Mouse (Mus musculus) heart, postnatal 0 days (tissue): ENCODE data around the gene Asb11. TPM values are rescaled to one million over a fixed set of nuclear protein-coding genes. Genes with fewer than 3 reads are reported as not detected.

Experiments
- ATAC-seq: fragments of 200-750 bp; cut with Nextera tagmentation; 2 replicates; pipeline ENCODE4 v1.8.0; 2017; ENCODE audit warnings: low read depth, moderate number of reproducible peaks, moderate library complexity; ENCODE audit not compliant: insufficient read depth
- DNase-seq: peaks from one replicate; pipeline ENCODE4 v3.0.0-alpha.2; 2016; ENCODE audit warnings: low spot score
- H3K27ac ChIP-seq: fragments of 300-500 bp; sonication (generic); 2 replicates; pipeline ENCODE4 v1.5.1; 2014; ENCODE audit warnings: low read depth, mild to moderate bottlenecking
- H3K27me3 ChIP-seq: fragments of 300-500 bp; sonication (generic); 2 replicates; pipeline ENCODE4 v1.6.1; 2014; ENCODE audit warnings: low read length, mixed read lengths; ENCODE audit not compliant: control insufficient read depth, insufficient read depth
- H3K36me3 ChIP-seq: fragments of 300-500 bp; sonication (generic); replicated peaks from 2 replicates; pipeline ENCODE4 v1.6.1; 2014; ENCODE audit warnings: low read length, mixed read lengths; ENCODE audit not compliant: control insufficient read depth, insufficient read depth
- H3K4me1 ChIP-seq: fragments of 300-500 bp; sonication (generic); 2 replicates; pipeline ENCODE4 v1.6.1; 2014; ENCODE audit warnings: antibody characterized with exemption; ENCODE audit not compliant: control insufficient read depth, insufficient read depth
- H3K4me2 ChIP-seq: fragments of 300-500 bp; sonication (generic); 2 replicates; pipeline ENCODE4 v1.6.1; 2014; ENCODE audit warnings: low read depth, mild to moderate bottlenecking, low read length, moderate library complexity
- H3K4me3 ChIP-seq: fragments of 300-500 bp; sonication (generic); 2 replicates; pipeline ENCODE4 v1.5.1; 2014; ENCODE audit warnings: low read depth, low read length
- H3K9ac ChIP-seq: fragments of 300-500 bp; sonication (generic); replicated peaks from 2 replicates; pipeline ENCODE4 v1.6.1; 2014; ENCODE audit warnings: low read depth, low read length, mixed read lengths
- H3K9me3 ChIP-seq: fragments of 300-500 bp; sonication (generic); replicated peaks from 2 replicates; pipeline ENCODE4 v1.6.1; 2016; ENCODE audit warnings: low read length; ENCODE audit not compliant: control insufficient read depth
- CTCF ChIP-seq: IDR thresholded peaks from 2 replicates; pipeline ENCODE4 v1.5.1; 2016; ENCODE audit warnings: antibody characterized with exemption, control low read depth, low read depth
- EP300 ChIP-seq: IDR thresholded peaks from 2 replicates; pipeline ENCODE4 v1.6.1; 2016; ENCODE audit warnings: antibody characterized with exemption, low read depth
- WGBS: fragments of 180-500 bp; shearing (Covaris S2); extraction: QIAGEN DNeasy Blood & Tissue Kit; methylation state at CpG from one replicate; pipeline ENCODE4 v1.1.7; 2014; 5-methylcytosine and 5-hydroxymethylcytosine counted together
- polyA plus RNA-seq: library from polyadenylated mRNA; unstranded; fragments of >200 nt; fragmentation: Nextera tagmentation; extraction: Ambion mirVana; gene quantifications from 2 replicates; pipeline ENCODE4 v1.2.1, GENCODE M21; 2015
- total RNA-seq: library from RNA; depleted of rRNA; stranded (reverse); fragments of >200 nt; gene quantifications from 2 replicates; pipeline ENCODE4 v1.2.3, GENCODE M21; 2014; ENCODE audit warnings: low replicate concordance; rRNA removed

Asb11 gene
- total and polyA plus RNA-seq, 2 experiments from 2014 or later = 101 to 155 TPM

DNA sequence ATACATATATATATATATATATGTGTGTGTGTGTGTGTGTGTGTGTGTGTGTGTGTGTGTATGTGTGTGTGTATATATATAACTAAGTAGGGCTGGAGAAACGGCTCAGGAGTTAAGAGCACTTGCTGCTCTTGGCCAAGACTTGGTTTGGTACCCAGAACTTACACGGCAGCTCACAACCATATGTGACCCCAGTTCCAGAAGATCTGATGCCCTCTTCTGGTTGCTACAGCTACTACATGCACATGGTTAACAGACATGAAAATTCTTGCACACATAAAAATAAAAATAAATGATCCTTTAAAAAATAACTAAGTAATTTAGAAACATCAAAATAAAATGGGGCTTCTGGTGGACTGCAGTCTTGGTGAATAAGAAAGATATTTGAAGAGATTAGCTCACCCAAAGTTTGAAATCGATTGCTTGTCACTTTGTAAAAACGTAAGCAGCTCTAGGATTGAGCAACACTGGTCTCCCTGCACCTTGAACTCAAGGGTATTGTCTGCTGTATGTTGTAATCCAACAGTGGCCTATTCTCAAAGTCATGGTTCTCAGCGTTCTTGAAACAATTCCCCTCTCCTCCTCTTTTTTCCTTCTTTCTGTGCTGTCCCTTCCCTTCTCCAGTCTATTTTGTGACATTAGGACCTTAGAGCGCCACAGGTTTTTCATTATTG lies 22.5 kb downstream of the Asb11 start:
- H3K27ac ChIP-seq = no peak overlapping the region
- H3K27me3 ChIP-seq = no peaks in the 10 kb centered on the region
- H3K9ac ChIP-seq = no peak overlapping the region
- no peak for TF ChIP-seq EP300
- TF ChIP-seq CTCF = no peak
- no peaks in the 10 kb centered on the region for H3K9me3 ChIP-seq
- H3K4me2 ChIP-seq = no peak overlapping the region
- no peak overlapping the region for H3K4me3 ChIP-seq
- H3K4me1 ChIP-seq = no peaks in the 10 kb centered on the region
- 68% methylated on average over 6 of the region's 6 CpGs for WGBS
- DNase-seq (no peak), ATAC-seq (no peak)
- no peaks in the 10 kb centered on the region for H3K36me3 ChIP-seq

GRCm38 (mm10) chrX:164502258-164502657 lies 65.5 kb downstream of the Asb11 start:
- WGBS = 59% methylated on average over 2 of the region's 2 CpGs
- H3K27ac ChIP-seq = no peak overlapping the region
- H3K4me1 ChIP-seq = no peaks in the 10 kb centered on the region
- no peak for TF ChIP-seq CTCF
- TF ChIP-seq EP300 = no peak
- H3K4me3 ChIP-seq = no peak overlapping the region
- H3K9ac ChIP-seq = no peak overlapping the region
- no peak overlapping the region for H3K4me2 ChIP-seq
- no peaks in the 10 kb centered on the region for H3K9me3 ChIP-seq
- ATAC-seq (no peak), DNase-seq (no peak)
- H3K36me3 ChIP-seq = no peaks in the 10 kb centered on the region
- H3K27me3 ChIP-seq = no peaks in the 10 kb centered on the region

GRCm38 (mm10) chrX:164505709-164506498 lies 69.1 kb downstream of the Asb11 start, which contains the start of gene Asb9:
Gene Asb9 (plus strand): TSS chrX:164506327.
- Histone ChIP-seq H3K27me3 (no peaks in the 10 kb centered on the region), H3K4me2 (no peak within 1 kb of the TSS), H3K27ac (no peak within 1 kb of the TSS), H3K9me3 (no peaks in the 10 kb centered on the region), H3K36me3 (no peaks in the 10 kb centered on the region), H3K9ac (no peak within 1 kb of the TSS), H3K4me1 (no peaks in the 10 kb centered on the region), H3K4me3 (no peak within 1 kb of the TSS)
- DNase-seq (no peak), ATAC-seq (no peak)
- TF ChIP-seq EP300 (no peak), CTCF (no peak)
- WGBS = 62% methylated on average over 10 of the region's 10 CpGs

- H3K27ac ChIP-seq = no peak overlapping the region
- H3K4me2 ChIP-seq = no peak overlapping the region
- H3K9me3 ChIP-seq = no peaks in the 10 kb centered on the region
- H3K4me1 ChIP-seq = no peaks in the 10 kb centered on the region
- DNase-seq = no peak
- H3K9ac ChIP-seq = no peak overlapping the region
- ATAC-seq = no peak
- H3K27me3 ChIP-seq = no peaks in the 10 kb centered on the region
- 78% methylated on average over 4 of the region's 4 CpGs for WGBS
- TF ChIP-seq EP300 (no peak), CTCF (no peak)
- no peaks in the 10 kb centered on the region for H3K36me3 ChIP-seq
- no peak overlapping the region for H3K4me3 ChIP-seq
Observed at GRCm38 (mm10) chrX:164507068-164507467, 70.3 kb downstream of the Asb11 start.

DNA sequence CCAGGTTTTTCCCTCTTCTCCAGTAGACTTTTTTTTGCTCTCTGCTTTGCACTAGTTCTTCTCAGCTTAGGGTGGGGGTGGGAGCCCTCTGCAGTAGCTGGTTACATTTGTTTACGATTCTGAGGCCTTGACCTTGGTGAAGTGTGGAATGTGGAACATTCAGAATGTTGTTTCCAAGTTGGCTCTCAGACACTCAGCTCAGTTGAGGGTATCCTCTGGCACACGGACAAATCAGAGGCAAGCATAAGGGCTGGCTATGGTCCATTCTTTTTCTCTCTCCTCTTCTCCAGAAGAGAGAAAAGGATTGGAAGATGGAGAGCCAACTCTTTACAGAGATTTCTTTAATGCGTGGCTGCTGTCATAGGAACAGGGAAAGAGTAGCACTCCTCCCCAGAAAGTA lies 71.9 kb downstream of the Asb11 start:
- H3K4me2 ChIP-seq = no peak overlapping the region
- H3K4me1 ChIP-seq = no peaks in the 10 kb centered on the region
- H3K27ac ChIP-seq = no peak overlapping the region
- no peaks in the 10 kb centered on the region for H3K27me3 ChIP-seq
- TF ChIP-seq EP300 = no peak
- H3K4me3 ChIP-seq = no peak overlapping the region
- DNase-seq (no peak), ATAC-seq (no peak)
- 38% methylated on average over 3 of the region's 3 CpGs for WGBS
- no peaks in the 10 kb centered on the region for H3K36me3 ChIP-seq
- no peak overlapping the region for H3K9ac ChIP-seq
- no peaks in the 10 kb centered on the region for H3K9me3 ChIP-seq

Other genes starting within 250 kb of the Asb11 start
- 1.8 and 7.7 TPM in 2 replicates for gene Bmx, start 178.8 kb upstream of the Asb11 start, total RNA-seq
- 3.7 and 4.0 TPM in 2 replicates for gene Bmx, start 178.8 kb upstream of the Asb11 start, polyA plus RNA-seq
- not detected in 2 replicates for gene Pir, start 167.6 kb upstream of the Asb11 start, total RNA-seq
- 4.5 and 6.9 TPM in 2 replicates for gene Pir, start 167.6 kb upstream of the Asb11 start, polyA plus RNA-seq
- gene Vegfd, start 63.6 kb upstream of the Asb11 start, total RNA-seq = 0.08 and 2.0 TPM in 2 replicates
- gene Vegfd, start 63.6 kb upstream of the Asb11 start, polyA plus RNA-seq = 1.6 and 2.0 TPM in 2 replicates
- 2.2 and 6.4 TPM in 2 replicates for gene Piga, start 17.2 kb upstream of the Asb11 start, total RNA-seq
- 2.7 TPM in 2 replicates for gene Piga, start 17.2 kb upstream of the Asb11 start, polyA plus RNA-seq
- 0.84 TPM in 1 of 2 replicates, not detected in the other for gene Asb9, start 69.3 kb downstream of the Asb11 start, total RNA-seq
- not detected in 2 replicates for gene Asb9, start 69.3 kb downstream of the Asb11 start, polyA plus RNA-seq